Mouse (Mus musculus) leukemia stem cell, adult 10-12 weeks (primary cell): ENCODE measurements around the gene Tmem248. TPM values are rescaled to one million over a fixed set of nuclear protein-coding genes. Genes with fewer than 3 reads are reported as not detected.

Experiments used
- polyA plus RNA-seq: library from polyadenylated mRNA; stranded (reverse); fragments of >175 nt; gene quantifications from 2 replicates; pipeline ENCODE4 v1.2.3, GENCODE M21; 2012; ENCODE audit warnings: low replicate concordance

Gene Tmem248
- polyA plus RNA-seq, result 26.9 and 71.2 TPM in 2 replicates

GRCm38 (mm10) chr5:130216781-130217180 lies at the start of gene Tmem248:
Gene Tmem248 (plus strand): TSS chr5:130217081.

GRCm38 (mm10) chr5:130171423-130171954 lies 45.4 kb upstream of the Tmem248 start, which contains the start of gene Rabgef1:
Gene Rabgef1 (plus strand): TSS chr5:130171798.

GRCm38 (mm10) chr5:130255017-130255720 lies 38.3 kb downstream of the Tmem248 start, which contains the start of the genes Sbds and Tyw1:
Gene Sbds (minus strand): TSS chr5:130255530.
Gene Tyw1 (plus strand): TSS chr5:130255619.

Other genes starting within 250 kb of the Tmem248 start
- gene Gusb, start 214.0 kb upstream of the Tmem248 start, polyA plus RNA-seq, result 18.1 and 22.7 TPM in 2 replicates
- 7.4 and 8.3 TPM in 2 replicates for gene Asl, start 187.8 kb upstream of the Tmem248 start, polyA plus RNA-seq
- 5.0 and 7.4 TPM in 2 replicates for gene Crcp, start 187.8 kb upstream of the Tmem248 start, polyA plus RNA-seq
- 19.2 and 44.7 TPM in 2 replicates for gene Tpst1, start 143.8 kb upstream of the Tmem248 start, polyA plus RNA-seq
- 5.4 and 27.4 TPM in 2 replicates for gene Kctd7, start 72.2 kb upstream of the Tmem248 start, polyA plus RNA-seq
- 14.6 and 18.2 TPM in 2 replicates for gene Rabgef1, start 45.3 kb upstream of the Tmem248 start, polyA plus RNA-seq
- 3.8 and 30.2 TPM in 2 replicates for gene Sbds, start 38.4 kb downstream of the Tmem248 start, polyA plus RNA-seq
- 6.1 and 10.4 TPM in 2 replicates for gene Tyw1, start 38.5 kb downstream of the Tmem248 start, polyA plus RNA-seq
- 0.02 TPM in 1 of 2 replicates, not detected in the other for gene Caln1, start 152.4 kb downstream of the Tmem248 start, polyA plus RNA-seq
- not detected in 2 replicates for gene A330070K13Rik, start 167.6 kb downstream of the Tmem248 start, polyA plus RNA-seq